Mouse (Mus musculus) myocyte (in vitro differentiated cells): ENCODE measurements around the gene Tesc.

ENCODE experiments used
- E2F4 ChIP-seq: IDR thresholded peaks from one replicate; pipeline ENCODE4 v1.6.1; 2011; ENCODE audit warnings: mild to moderate bottlenecking, control low read depth, moderate library complexity; ENCODE audit not compliant: insufficient read depth
- MAX ChIP-seq: IDR thresholded peaks from one replicate; pipeline ENCODE4 v1.6.1; 2011; ENCODE audit warnings: low read depth, mild to moderate bottlenecking, control low read depth
- MYOD1 ChIP-seq, 3 experiments: IDR thresholded peaks; one replicate each; pipeline ENCODE4 v1.6.1; 2011; ENCODE audit warnings: control low read depth in 2 of 3, low read depth in 2 of 3, mild to moderate bottlenecking in 2 of 3, moderate library complexity in 1 of 3; ENCODE audit not compliant: insufficient read length in 2 of 3, control insufficient read depth in 1 of 3
- POLR2A ChIP-seq: IDR thresholded peaks from one replicate; pipeline ENCODE4 v1.6.1; 2011; ENCODE audit warnings: low read depth, mild to moderate bottlenecking, control low read depth, moderate library complexity; ENCODE audit not compliant: insufficient read length
- POLR2AphosphoS2 ChIP-seq: IDR thresholded peaks from one replicate; pipeline ENCODE4 v1.6.1; 2011; ENCODE audit warnings: low read depth, control low read depth; ENCODE audit not compliant: insufficient read length
- SRF ChIP-seq: IDR thresholded peaks from one replicate; pipeline ENCODE4 v1.6.1; 2011; ENCODE audit warnings: low read depth; ENCODE audit not compliant: control insufficient read depth, insufficient read length
- TCF12 ChIP-seq: IDR thresholded peaks from one replicate; pipeline ENCODE4 v1.6.1; 2011; ENCODE audit warnings: mild to moderate bottlenecking, control low read depth; ENCODE audit not compliant: poor library complexity, insufficient read depth, severe bottlenecking
- TCF3 ChIP-seq: IDR thresholded peaks from one replicate; pipeline ENCODE4 v1.6.1; 2011; ENCODE audit warnings: low read depth, control low read depth; ENCODE audit not compliant: insufficient read length
- USF1 ChIP-seq: IDR thresholded peaks from one replicate; pipeline ENCODE4 v1.6.1; 2011; ENCODE audit warnings: low read depth, mild to moderate bottlenecking, control low read depth, moderate library complexity

DNA sequence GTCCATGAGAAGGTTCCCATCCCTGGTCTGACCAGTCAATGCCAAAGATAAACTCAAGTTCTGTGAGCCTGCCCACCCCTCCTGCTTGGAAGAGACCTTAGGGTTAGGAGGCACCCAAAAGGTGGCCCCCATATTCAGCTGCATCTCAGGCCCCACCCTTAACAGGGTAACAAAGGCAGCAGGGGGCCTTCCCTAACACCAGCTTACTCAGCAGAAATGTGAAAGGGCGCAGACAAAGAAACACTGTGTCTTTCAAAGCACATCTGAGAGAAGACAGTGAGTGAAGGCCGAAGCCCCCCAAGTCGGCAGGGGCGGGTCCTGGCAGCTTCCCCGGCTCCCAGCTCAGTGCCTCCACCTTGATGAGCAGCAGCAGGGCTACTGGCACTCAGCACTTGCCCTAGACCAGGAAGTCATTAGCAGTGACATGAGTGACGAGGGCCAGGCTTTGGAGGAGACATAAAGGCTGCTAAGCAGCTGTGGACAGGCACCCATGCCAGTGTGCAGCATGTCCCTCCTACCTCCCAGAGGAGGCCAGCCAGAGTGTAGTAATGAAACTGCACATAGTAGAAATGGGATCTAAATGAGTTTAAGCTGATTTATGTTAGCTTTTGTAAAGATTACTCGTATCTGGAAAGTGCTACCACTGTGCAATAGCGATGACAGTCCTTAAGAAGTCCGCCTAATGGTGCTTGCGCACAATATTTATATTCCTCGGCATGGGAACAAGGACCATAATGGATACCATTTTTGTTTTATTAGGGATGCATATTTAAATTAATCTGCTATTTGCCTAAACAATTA is 71.7 kb downstream of the Tesc start:
- no peak for TF ChIP-seq POLR2A
- no peak for TF ChIP-seq TCF12
- no peak for TF ChIP-seq MAX
- TF ChIP-seq POLR2AphosphoS2 = no peak
- TF ChIP-seq E2F4 = no peak
- TF ChIP-seq SRF = no peak
- no peak for TF ChIP-seq USF1
- no peak for TF ChIP-seq TCF3
- no peak for TF ChIP-seq MYOD1 (IDR thresholded peaks at IDR 0.05; ENCODE audit: control insufficient read depth in 1 of 3, insufficient read length in 2 of 3, low read depth in 2 of 3)
